Mouse (Mus musculus) spleen, adult 2 months (tissue): ENCODE results near the gene 1810037I17Rik. TPM values are rescaled to one million over a fixed set of nuclear protein-coding genes. Genes with fewer than 3 reads are reported as not detected.
A peak's percentile ranks its signal among the peaks of the same experiment; 100 is the strongest.
"Not testable (repeated sequence)": the region's sequence is repeated elsewhere in the genome, so short reads cannot be mapped to it uniquely, and the experiment has no call there.

Experiments used
- DNase-seq, 2 experiments: peaks; one replicate each; pipeline versions ENCODE4 v3.0.0 to v3.0.0-alpha.2; 2012 to 2021; ENCODE audit warnings: low spot score in 2 of 2, low read depth in 1 of 2
- H3K27ac ChIP-seq: fragments of 200-500 bp; 2 replicates; pipeline ENCODE4 v1.5.1; 2012; ENCODE audit warnings: low read length, inconsistent platforms; ENCODE audit not compliant: insufficient read depth
- H3K27me3 ChIP-seq: fragments of 200-500 bp; 2 replicates; pipeline ENCODE4 v1.6.1; 2012; ENCODE audit warnings: mild to moderate bottlenecking, moderate library complexity, low read length, inconsistent platforms; ENCODE audit not compliant: control insufficient read depth, insufficient read depth
- H3K36me3 ChIP-seq: fragments of 200-500 bp; 2 replicates; pipeline ENCODE4 v1.6.1; 2012; ENCODE audit warnings: mild to moderate bottlenecking, low read length, inconsistent platforms; ENCODE audit not compliant: control insufficient read depth, insufficient read depth
- H3K4me1 ChIP-seq: fragments of 200-500 bp; 2 replicates; pipeline ENCODE4 v1.6.1; 2011; ENCODE audit warnings: inconsistent platforms; ENCODE audit not compliant: control insufficient read depth, insufficient read depth, insufficient read length
- H3K4me3 ChIP-seq: fragments of 200-500 bp; 2 replicates; pipeline ENCODE4 v1.5.1; 2011; ENCODE audit warnings: mild to moderate bottlenecking, inconsistent platforms; ENCODE audit not compliant: insufficient read depth, insufficient read length; ENCODE audit errors: extremely low read depth
- CTCF ChIP-seq: fragments of 200-500 bp; IDR thresholded peaks from 2 replicates; pipeline ENCODE4 v1.5.1; 2011; ENCODE audit warnings: mild to moderate bottlenecking, inconsistent platforms; ENCODE audit not compliant: insufficient read depth, insufficient read length, insufficient replicate concordance; ENCODE audit errors: extremely low read depth
- POLR2A ChIP-seq: fragments of 200-500 bp; IDR thresholded peaks from 2 replicates; pipeline ENCODE4 v1.6.1; 2011; ENCODE audit warnings: low read depth, low read length, inconsistent platforms
- WGBS: fragments of 180-500 bp; shearing (Covaris S2); methylation state at CpG from one replicate; pipeline ENCODE4 v1.1.7; 2018; 5-methylcytosine and 5-hydroxymethylcytosine counted together
- polyA plus RNA-seq: library from polyadenylated mRNA; depleted of rRNA; stranded (reverse); fragments of >200 nt; gene quantifications from 2 replicates; pipeline ENCODE4 v1.2.3, GENCODE M21; 2012

1810037I17Rik gene
- polyA plus RNA-seq, 1 experiment: 16.0 TPM

GRCm38 (mm10) chr3:122932466-122932865 lies 8.5 kb downstream of the 1810037I17Rik start:
- no peak overlapping the region for H3K27ac ChIP-seq
- TF ChIP-seq CTCF (no peak), POLR2A (no peak)
- H3K4me1 ChIP-seq: no peaks in the 10 kb centered on the region
- H3K4me3 ChIP-seq: no peak overlapping the region
- no peak for DNase-seq
- H3K36me3 ChIP-seq: peaks cover 4% of the 10 kb centered on the region; the same call in 1 of the 2 replicates
- H3K27me3 ChIP-seq: no peaks in the 10 kb centered on the region
- 83% methylated on average over 1 of the region's 1 CpGs for WGBS

GRCm38 (mm10) chr3:122937176-122937575 lies 13.2 kb downstream of the 1810037I17Rik start:
- not testable (repeated sequence) for H3K36me3 ChIP-seq, DNase-seq, H3K27me3 ChIP-seq, H3K4me1 ChIP-seq, H3K27ac ChIP-seq, H3K4me3 ChIP-seq
- 92% methylated on average over 13 of the region's 13 CpGs for WGBS

GRCm38 (mm10) chr3:122939215-122939614 lies 15.2 kb downstream of the 1810037I17Rik start:
- Histone ChIP-seq H3K4me3 (no peak overlapping the region; the same call in 1 of the 2 replicates), H3K27ac (no peak overlapping the region), H3K4me1 (no peaks in the 10 kb centered on the region), H3K27me3 (no peaks in the 10 kb centered on the region), H3K36me3 (peaks cover 1% of the 10 kb centered on the region; the same call in 1 of the 2 replicates)
- no peak for DNase-seq
- TF ChIP-seq POLR2A: no peak
- TF ChIP-seq CTCF: no peak
- WGBS: 82% methylated on average over 2 of the region's 2 CpGs

DNA sequence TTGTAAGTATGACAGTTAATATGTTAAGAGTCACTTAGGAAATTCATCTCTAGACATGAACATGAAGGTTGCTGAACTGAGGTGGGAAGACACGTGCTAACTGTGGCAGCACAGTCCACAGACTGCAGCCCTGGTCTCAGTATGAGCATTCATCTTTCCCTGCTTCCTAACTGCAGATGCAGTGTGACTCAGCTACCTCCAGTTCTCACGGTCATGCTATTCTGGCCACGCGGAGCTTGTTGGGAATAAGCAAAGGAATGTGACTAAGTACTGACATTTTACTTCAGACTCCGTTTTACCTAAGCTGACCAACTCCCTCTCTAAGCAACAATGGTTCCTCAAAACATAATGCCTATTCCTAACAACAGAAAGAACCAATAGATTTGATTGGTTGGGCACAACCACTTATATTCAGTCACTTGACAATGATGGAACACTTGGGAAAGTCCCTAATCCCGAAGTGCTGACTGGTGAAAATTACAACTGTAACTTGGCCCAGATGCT lies 19.4 kb downstream of the 1810037I17Rik start:
- no peak overlapping the region for H3K4me3 ChIP-seq
- no peaks in the 10 kb centered on the region for H3K4me1 ChIP-seq
- TF ChIP-seq CTCF (no peak), POLR2A (no peak)
- 0 out of 2 replicates have a peak, but pooled peaks cover 1% of the 10 kb centered on the region for H3K36me3 ChIP-seq
- no peak for DNase-seq
- 83% methylated on average over 6 of the region's 6 CpGs for WGBS
- H3K27ac ChIP-seq: peak overlapping the region; percentile 41
- H3K27me3 ChIP-seq: no peaks in the 10 kb centered on the region

GRCm38 (mm10) chr3:122950129-122950528 lies 26.1 kb downstream of the 1810037I17Rik start:
- H3K36me3 ChIP-seq: peaks cover 13% of the 10 kb centered on the region
- no peak for DNase-seq
- 94% methylated on average over 2 of the region's 2 CpGs for WGBS
- H3K4me1 ChIP-seq: no peaks in the 10 kb centered on the region
- no peak for TF ChIP-seq CTCF
- TF ChIP-seq POLR2A: no peak
- H3K27me3 ChIP-seq: no peaks in the 10 kb centered on the region
- H3K4me3 ChIP-seq: no peak overlapping the region
- H3K27ac ChIP-seq: no peak overlapping the region

DNA sequence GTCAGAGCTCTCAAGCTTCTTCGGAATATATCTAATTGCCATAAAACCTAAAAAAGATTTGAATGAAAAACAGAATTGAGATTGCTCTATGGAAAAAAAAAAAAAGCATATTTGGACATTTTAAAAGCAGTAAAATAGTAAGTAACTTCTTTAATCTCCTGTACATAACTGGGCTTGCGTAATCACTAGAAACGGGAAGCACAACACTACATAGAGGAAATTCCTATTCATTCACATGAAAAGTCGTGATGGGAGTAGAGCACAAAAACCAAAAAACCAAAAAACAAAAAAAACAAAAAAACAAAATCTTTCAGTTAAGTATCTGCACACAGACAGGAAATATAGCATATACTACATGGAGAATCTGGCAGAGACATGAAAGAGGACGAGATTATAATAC lies 40.3 kb downstream of the 1810037I17Rik start:
- no peaks in the 10 kb centered on the region for H3K4me1 ChIP-seq
- no peak overlapping the region for H3K4me3 ChIP-seq
- no peaks in the 10 kb centered on the region for H3K27me3 ChIP-seq
- no peak overlapping the region for H3K27ac ChIP-seq
- 66% methylated on average over 5 of the region's 5 CpGs for WGBS
- no peak for TF ChIP-seq POLR2A
- TF ChIP-seq CTCF: no peak
- no peak for DNase-seq
- peaks cover 11% of the 10 kb centered on the region for H3K36me3 ChIP-seq

- H3K4me1 ChIP-seq: no peaks in the 10 kb centered on the region
- H3K36me3 ChIP-seq: peaks cover 5% of the 10 kb centered on the region
- H3K4me3 ChIP-seq: no peak overlapping the region
- H3K27ac ChIP-seq: no peak overlapping the region
- no peaks in the 10 kb centered on the region for H3K27me3 ChIP-seq
- no peak for TF ChIP-seq CTCF
- no peak for TF ChIP-seq POLR2A
- 93% methylated on average over 9 of the region's 9 CpGs for WGBS
- DNase-seq: no peak
These were observed 44.4 kb downstream of the 1810037I17Rik start for GRCm38 (mm10) chr3:122968391-122968790.
